Mouse (Mus musculus): ENCODE results near the gene Yars. TPM values are rescaled to one million over a fixed set of nuclear protein-coding genes. Genes with fewer than 3 reads are reported as not detected.
"Not testable (repeated sequence)": the region's sequence is repeated elsewhere in the genome, so short reads cannot be mapped to it uniquely, and the experiment has no call there.

Yars gene
- polyA plus RNA-seq, 2 experiments from 2014 or later = 27.4 to 42.1 TPM

- ATAC-seq = no peak
Measured at GRCm38 (mm10) chr4:129188803-129189541, 588 bp upstream of the Yars start.

- no peak for ATAC-seq
Measured at GRCm38 (mm10) chr4:129190538-129190937, 978 bp downstream of the Yars start.

GRCm38 (mm10) chr4:129191691-129192090 is 2.1 kb downstream of the Yars start:
- no peak for ATAC-seq

GRCm38 (mm10) chr4:129194280-129194679 is 4.7 kb downstream of the Yars start:
- no peak for ATAC-seq

GRCm38 (mm10) chr4:129197514-129197913 is 8.0 kb downstream of the Yars start:
- no peak for ATAC-seq

GRCm38 (mm10) chr4:129204655-129205054 is 15.1 kb downstream of the Yars start:
- ATAC-seq = no peak

GRCm38 (mm10) chr4:129206792-129207191 is 17.2 kb downstream of the Yars start:
- ATAC-seq = no peak

- ATAC-seq = no peak
Measured at GRCm38 (mm10) chr4:129209504-129209903, 19.9 kb downstream of the Yars start.

- ATAC-seq = no peak
Measured at GRCm38 (mm10) chr4:129211461-129211860, 21.9 kb downstream of the Yars start.

- not testable (repeated sequence) for ATAC-seq
Measured at GRCm38 (mm10) chr4:129212486-129212885, 22.9 kb downstream of the Yars start.

- no peak for ATAC-seq
Measured at GRCm38 (mm10) chr4:129218569-129219175, 29.1 kb downstream of the Yars start.

- ATAC-seq = no peak
Measured at GRCm38 (mm10) chr4:129219198-129219597, 29.6 kb downstream of the Yars start.

- ATAC-seq = no peak
Measured at GRCm38 (mm10) chr4:129220376-129221089, 31.0 kb downstream of the Yars start.

GRCm38 (mm10) chr4:129221097-129222010 is 31.8 kb downstream of the Yars start:
- no peak for ATAC-seq

GRCm38 (mm10) chr4:129222019-129222925 is 32.7 kb downstream of the Yars start:
- no peak for ATAC-seq

- no peak for ATAC-seq
Measured at GRCm38 (mm10) chr4:129223421-129224281, 34.1 kb downstream of the Yars start.

GRCm38 (mm10) chr4:129225315-129225714 is 35.8 kb downstream of the Yars start:
- no peak for ATAC-seq

GRCm38 (mm10) chr4:129226441-129226963 is 36.9 kb downstream of the Yars start:
- no peak for ATAC-seq

- no peak for ATAC-seq
Measured at GRCm38 (mm10) chr4:129227170-129227984, 37.8 kb downstream of the Yars start.

Data from CD4-positive, CD25-positive, alpha-beta regulatory T cell, adult 4 months (primary cell).